Mouse (Mus musculus): Measurements from ENCODE around the gene Tlx2.

DNA sequence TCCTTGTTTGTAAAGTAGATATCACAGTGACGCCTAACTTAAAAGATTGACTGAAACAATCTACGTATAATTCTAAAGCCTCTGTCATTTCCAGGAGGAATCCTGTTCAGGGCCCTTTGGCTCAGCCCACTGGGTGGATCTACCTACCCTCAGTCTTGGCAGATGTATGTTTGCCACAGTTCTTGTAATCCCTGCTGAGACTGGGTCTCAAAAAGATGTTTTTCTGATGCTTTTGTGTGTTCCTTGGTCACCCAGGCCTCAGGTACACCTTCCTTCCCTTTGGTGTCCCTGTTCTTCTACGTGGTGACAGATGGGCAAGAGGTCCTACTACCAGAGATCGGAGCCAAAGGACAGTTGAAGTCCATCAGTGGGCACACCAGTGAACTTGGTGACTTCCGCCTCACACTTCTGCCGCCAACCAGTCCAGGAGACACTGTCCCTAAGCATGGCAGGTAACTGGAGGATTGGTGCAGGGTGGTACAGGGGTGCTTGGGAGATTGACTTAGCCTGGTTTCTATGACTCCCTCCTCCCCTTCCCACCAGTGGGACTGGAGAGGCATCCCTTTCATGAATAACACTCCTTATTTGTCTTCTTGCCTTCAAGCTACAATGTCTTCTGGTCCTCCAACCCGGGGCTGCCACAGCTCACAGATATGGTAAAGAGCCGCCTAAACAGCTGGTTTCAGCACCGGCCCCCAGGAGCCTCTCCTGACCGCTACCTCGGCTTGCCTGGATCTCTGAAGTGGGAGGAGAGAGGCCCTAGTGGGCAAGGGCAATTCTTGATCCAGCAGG lies 46.5 kb upstream of the Tlx2 start:
- TF ChIP-seq POLR2A (IDR thresholded peaks at IDR 0.05; ENCODE audit: borderline replicate concordance, low read depth, low read length) (no peak), CTCF (IDR thresholded peaks at IDR 0.05; ENCODE audit: low read depth, low read length) (no peak)

All from bone marrow macrophage, adult 2 months (primary cell).